Mouse (Mus musculus) erythroblast, embryonic 14.5 days (primary cell): Measurements from ENCODE around the gene Nudt6.

ENCODE experiments used
- GATA1 ChIP-seq: IDR thresholded peaks from 2 replicates; pipeline ENCODE4 v1.6.1; 2012; ENCODE audit warnings: low read length, inconsistent platforms, mixed read lengths
- TAL1 ChIP-seq: IDR thresholded peaks from 3 replicates; pipeline ENCODE4 v1.6.1; 2012; ENCODE audit warnings: low read length, inconsistent platforms, mixed read lengths

- TF ChIP-seq TAL1 (no peak), GATA1 (no peak)
Observed at GRCm38 (mm10) chr3:37469353-37469752, 49.3 kb upstream of the Nudt6 start.
